Mouse (Mus musculus): ENCODE results near the gene Angel1. TPM values are rescaled to one million over a fixed set of nuclear protein-coding genes. Genes with fewer than 3 reads are reported as not detected.

The Angel1 gene
- polyA plus RNA-seq, 1 experiment from 2014 or later, result 6.2 TPM

- peak overlapping the region; percentile 47; the same call in 1 of the 2 replicates for H3K27ac ChIP-seq
- H3K9me3 ChIP-seq (replicated peaks; ENCODE audit: low read length), result no peaks in the 10 kb centered on the region
- H3K4me2 ChIP-seq (ENCODE audit: low read length), result no peak overlapping the region
- no peak for TF ChIP-seq CTCF (IDR thresholded peaks at IDR 0.05; ENCODE audit: low read depth)
- DNase-seq (ENCODE audit: low spot score), result no peak
- no peaks in the 10 kb centered on the region for H3K36me3 ChIP-seq (ENCODE audit: insufficient read depth, low read length)
- H3K27me3 ChIP-seq (ENCODE audit: insufficient read depth, low read length), result no peaks in the 10 kb centered on the region
- H3K4me1 ChIP-seq (replicated peaks; ENCODE audit: insufficient read depth, low read length), result no peaks in the 10 kb centered on the region; the same call in 1 of the 2 replicates
- no peak for ATAC-seq (replicated peaks; ENCODE audit: low FRiP score, low read depth)
- no peak overlapping the region for H3K4me3 ChIP-seq (replicated peaks; ENCODE audit: low read depth, low read length)
- H3K9ac ChIP-seq (ENCODE audit: low read depth, low read length), result no peak overlapping the region
Measured at GRCm38 (mm10) chr12:86769819-86770218, 43.6 kb upstream of the Angel1 start.

- no peak overlapping the region for H3K27ac ChIP-seq
- DNase-seq (ENCODE audit: low spot score), result peak; percentile 72
- no peak overlapping the region for H3K4me2 ChIP-seq (ENCODE audit: low read length)
Measured at GRCm38 (mm10) chr12:86768986-86769580, 42.8 kb upstream of the Angel1 start.

GRCm38 (mm10) chr12:86767868-86768631 is 41.8 kb upstream of the Angel1 start:
- Histone ChIP-seq H3K36me3 (ENCODE audit: insufficient read depth, low read length) (no peaks in the 10 kb centered on the region), H3K9me3 (replicated peaks; ENCODE audit: low read length) (no peaks in the 10 kb centered on the region), H3K4me3 (replicated peaks; ENCODE audit: low read depth, low read length) (no peak overlapping the region), H3K27me3 (ENCODE audit: insufficient read depth, low read length) (no peaks in the 10 kb centered on the region), H3K4me1 (replicated peaks; ENCODE audit: insufficient read depth, low read length) (no peaks in the 10 kb centered on the region; the same call in 1 of the 2 replicates), H3K4me2 (ENCODE audit: low read length) (no peak overlapping the region), H3K9ac (ENCODE audit: low read depth, low read length) (no peak overlapping the region), H3K27ac (no peak overlapping the region)
- peak; percentile 86 for DNase-seq (ENCODE audit: low spot score)
- 37% methylated on average over 20 of the region's 20 CpGs for WGBS
- TF ChIP-seq CTCF (IDR thresholded peaks at IDR 0.05; ENCODE audit: low read depth), result peak; percentile 83
- ATAC-seq (replicated peaks; ENCODE audit: low FRiP score, low read depth), result 0 out of 2 replicates have a peak, but pooled peaks have one; percentile 7

More at GRCm38 (mm10) chr12:86768986-86769580, 42.8 kb upstream of the Angel1 start:
- 33% methylated on average over 4 of the region's 4 CpGs for WGBS
- H3K27me3 ChIP-seq (ENCODE audit: insufficient read depth, low read length), result no peaks in the 10 kb centered on the region
- H3K9me3 ChIP-seq (replicated peaks; ENCODE audit: low read length), result no peaks in the 10 kb centered on the region
- no peak overlapping the region for H3K9ac ChIP-seq (ENCODE audit: low read depth, low read length)
- no peaks in the 10 kb centered on the region; the same call in 1 of the 2 replicates for H3K4me1 ChIP-seq (replicated peaks; ENCODE audit: insufficient read depth, low read length)
- ATAC-seq (replicated peaks; ENCODE audit: low FRiP score, low read depth), result no peak; the same call in 1 of the 2 replicates
- no peak overlapping the region for H3K4me3 ChIP-seq (replicated peaks; ENCODE audit: low read depth, low read length)
- TF ChIP-seq CTCF (IDR thresholded peaks at IDR 0.05; ENCODE audit: low read depth), result peak; percentile 93
- H3K36me3 ChIP-seq (ENCODE audit: insufficient read depth, low read length), result no peaks in the 10 kb centered on the region

GRCm38 (mm10) chr12:86766467-86766866 is 40.2 kb upstream of the Angel1 start:
- no peak overlapping the region for H3K9ac ChIP-seq (ENCODE audit: low read depth, low read length)
- ATAC-seq (replicated peaks; ENCODE audit: low FRiP score, low read depth) (no peak), DNase-seq (ENCODE audit: low spot score) (no peak)
- no peaks in the 10 kb centered on the region; the same call in 1 of the 2 replicates for H3K4me1 ChIP-seq (replicated peaks; ENCODE audit: insufficient read depth, low read length)
- H3K36me3 ChIP-seq (ENCODE audit: insufficient read depth, low read length), result no peaks in the 10 kb centered on the region
- H3K4me2 ChIP-seq (ENCODE audit: low read length), result no peak overlapping the region
- H3K27ac ChIP-seq, result no peak overlapping the region
- no peaks in the 10 kb centered on the region for H3K9me3 ChIP-seq (replicated peaks; ENCODE audit: low read length)
- no peaks in the 10 kb centered on the region for H3K27me3 ChIP-seq (ENCODE audit: insufficient read depth, low read length)
- 86% methylated on average over 8 of the region's 8 CpGs for WGBS
- H3K4me3 ChIP-seq (replicated peaks; ENCODE audit: low read depth, low read length), result no peak overlapping the region
- no peak for TF ChIP-seq CTCF (IDR thresholded peaks at IDR 0.05; ENCODE audit: low read depth)

- no peaks in the 10 kb centered on the region for H3K27me3 ChIP-seq (ENCODE audit: insufficient read depth, low read length)
- H3K4me3 ChIP-seq (replicated peaks; ENCODE audit: low read depth, low read length), result no peak overlapping the region
- DNase-seq (ENCODE audit: low spot score) (no peak), ATAC-seq (replicated peaks; ENCODE audit: low FRiP score, low read depth) (no peak)
- H3K9ac ChIP-seq (ENCODE audit: low read depth, low read length), result no peak overlapping the region
- WGBS, result 74% methylated on average over 6 of the region's 6 CpGs
- no peaks in the 10 kb centered on the region for H3K4me1 ChIP-seq (replicated peaks; ENCODE audit: insufficient read depth, low read length)
- no peaks in the 10 kb centered on the region for H3K36me3 ChIP-seq (ENCODE audit: insufficient read depth, low read length)
- H3K9me3 ChIP-seq (replicated peaks; ENCODE audit: low read length), result no peaks in the 10 kb centered on the region
- no peak overlapping the region for H3K27ac ChIP-seq
- H3K4me2 ChIP-seq (ENCODE audit: low read length), result no peak overlapping the region
- no peak for TF ChIP-seq CTCF (IDR thresholded peaks at IDR 0.05; ENCODE audit: low read depth)
Measured at GRCm38 (mm10) chr12:86764060-86764459, 37.8 kb upstream of the Angel1 start.

GRCm38 (mm10) chr12:86761036-86761435 is 34.8 kb upstream of the Angel1 start:
- no peak for ATAC-seq (replicated peaks; ENCODE audit: low FRiP score, low read depth)

More at GRCm38 (mm10) chr12:86761036-86761435, 34.8 kb upstream of the Angel1 start:
- Histone ChIP-seq H3K36me3 (ENCODE audit: insufficient read depth, low read length) (no peaks in the 10 kb centered on the region), H3K4me3 (replicated peaks; ENCODE audit: low read depth, low read length) (no peak overlapping the region), H3K4me2 (ENCODE audit: low read length) (no peak overlapping the region), H3K27me3 (ENCODE audit: insufficient read depth, low read length) (no peaks in the 10 kb centered on the region), H3K4me1 (replicated peaks; ENCODE audit: insufficient read depth, low read length) (no peaks in the 10 kb centered on the region), H3K9me3 (replicated peaks; ENCODE audit: low read length) (no peaks in the 10 kb centered on the region), H3K9ac (ENCODE audit: low read depth, low read length) (no peak overlapping the region), H3K27ac (no peak overlapping the region)
- WGBS, result 75% methylated on average over 13 of the region's 13 CpGs
- no peak for DNase-seq (ENCODE audit: low spot score)
- no peak for TF ChIP-seq CTCF (IDR thresholded peaks at IDR 0.05; ENCODE audit: low read depth)

Data from kidney, postnatal 0 days (tissue).